Mouse (Mus musculus) heart, embryonic 11.5 days (tissue): ENCODE data around the gene Pigyl. TPM values are rescaled to one million over a fixed set of nuclear protein-coding genes. Genes with fewer than 3 reads are reported as not detected.

Experiments
- ATAC-seq: fragments of 200-750 bp; cut with Nextera tagmentation; replicated peaks from 2 replicates; pipeline ENCODE4 v1.8.0; 2017; ENCODE audit warnings: moderate library complexity; ENCODE audit not compliant: insufficient number of reproducible peaks, low FRiP score, low TSS enrichment
- H3K27ac ChIP-seq: fragments of 300-500 bp; sonication (generic); 2 replicates; pipeline ENCODE4 v1.5.1; 2014; ENCODE audit warnings: mild to moderate bottlenecking, low read depth, low read length
- H3K27me3 ChIP-seq: fragments of 300-500 bp; sonication (generic); 2 replicates; pipeline ENCODE4 v1.6.1; 2014; ENCODE audit warnings: mild to moderate bottlenecking, low read length, mixed read lengths; ENCODE audit not compliant: control insufficient read depth, insufficient read depth
- H3K36me3 ChIP-seq: fragments of 300-500 bp; sonication (generic); 2 replicates; pipeline ENCODE4 v1.6.1; 2014; ENCODE audit warnings: mild to moderate bottlenecking, low read length, moderate library complexity, mixed read lengths; ENCODE audit not compliant: control insufficient read depth, insufficient read depth
- H3K4me1 ChIP-seq: fragments of 300-500 bp; sonication (generic); 2 replicates; pipeline ENCODE4 v1.6.1; 2014; ENCODE audit warnings: low read length; ENCODE audit not compliant: control insufficient read depth, insufficient read depth
- H3K4me2 ChIP-seq: fragments of 300-500 bp; sonication (generic); 2 replicates; pipeline ENCODE4 v1.6.1; 2014; ENCODE audit warnings: mild to moderate bottlenecking, moderate library complexity
- H3K4me3 ChIP-seq: fragments of 300-500 bp; sonication (generic); 2 replicates; pipeline ENCODE4 v1.5.1; 2014; ENCODE audit warnings: low read depth, low read length
- H3K9ac ChIP-seq: fragments of 300-500 bp; sonication (generic); 2 replicates; pipeline ENCODE4 v1.6.1; 2014; ENCODE audit warnings: mild to moderate bottlenecking, low read depth, low read length, moderate library complexity
- H3K9me3 ChIP-seq: fragments of 300-500 bp; sonication (generic); replicated peaks from 2 replicates; pipeline ENCODE4 v1.6.1; 2016; ENCODE audit warnings: low read length; ENCODE audit not compliant: control insufficient read depth
- WGBS: fragments of 180-500 bp; shearing (Covaris S2); extraction: QIAGEN DNeasy Blood & Tissue Kit; methylation state at CpG from one replicate; pipeline ENCODE4 v1.1.7; 2014; ENCODE audit not compliant: insufficient replicate concordance; 5-methylcytosine and 5-hydroxymethylcytosine counted together
- polyA plus RNA-seq: library from polyadenylated mRNA; unstranded; fragments of >200 nt; fragmentation: Nextera tagmentation; extraction: Ambion mirVana; gene quantifications from 2 replicates; pipeline ENCODE4 v1.2.1, GENCODE M21; 2014

Pigyl gene
- polyA plus RNA-seq, 1 experiment from 2014 or later, result 47.8 TPM

DNA sequence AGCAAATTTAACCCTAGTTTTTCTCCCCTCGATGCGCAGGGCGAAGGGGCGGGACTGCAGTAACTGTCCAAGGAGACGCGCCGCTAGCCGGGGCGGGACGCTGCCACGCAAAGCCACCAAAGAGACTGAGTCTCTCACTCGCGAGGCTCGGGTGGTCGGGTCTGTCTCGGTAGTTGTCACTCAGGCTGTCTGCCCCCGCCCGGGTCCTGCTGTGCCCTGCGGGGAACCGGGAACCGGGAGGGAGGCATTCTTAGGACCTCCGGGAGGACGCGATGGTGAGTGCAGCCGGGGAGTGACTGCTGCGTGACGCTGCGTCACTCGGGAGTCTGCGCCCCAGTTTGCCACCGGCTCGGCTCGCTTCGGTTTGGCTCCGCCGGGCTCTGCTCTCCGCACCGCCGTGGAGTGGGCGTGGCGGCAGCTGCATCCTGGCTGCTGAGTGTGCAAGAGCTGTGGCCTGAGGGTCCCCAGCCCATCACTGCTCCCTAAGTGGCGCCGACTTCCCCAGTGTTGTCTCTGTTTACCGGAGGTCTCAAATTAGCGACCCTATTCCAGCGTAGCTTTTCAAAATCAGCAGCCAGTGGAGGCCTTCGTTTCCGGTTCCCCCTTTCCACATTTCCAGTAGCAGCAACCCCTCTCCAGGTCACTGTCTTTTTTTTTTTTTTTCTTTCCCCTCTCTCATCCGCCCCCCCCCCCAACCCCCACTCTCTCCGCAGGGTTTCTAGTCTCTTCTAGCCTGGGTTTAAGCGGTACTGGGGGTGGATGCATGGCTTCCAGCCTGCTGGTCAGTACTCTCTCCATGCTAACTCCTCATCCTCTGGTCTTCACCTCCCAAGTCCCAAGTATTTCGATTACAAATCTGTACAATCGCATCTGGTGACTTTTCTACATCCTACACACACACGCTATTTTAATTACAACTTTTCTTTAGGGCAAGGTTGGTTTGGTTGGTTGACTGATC, 8.3 kb downstream of the Pigyl start:
- Histone ChIP-seq H3K4me2 (peak overlapping the region; percentile 100), H3K9me3 (peaks cover 6% of the 10 kb centered on the region), H3K4me1 (no peaks in the 10 kb centered on the region; the same call in 1 of the 2 replicates), H3K4me3 (peak overlapping the region; percentile 69), H3K36me3 (no peaks in the 10 kb centered on the region), H3K9ac (peak overlapping the region; percentile 72), H3K27ac (no peak overlapping the region), H3K27me3 (peaks cover 4% of the 10 kb centered on the region; the same call in 1 of the 2 replicates)
- ATAC-seq, result peak; percentile 35; the same call in 1 of the 2 replicates
- WGBS, result 2% methylated on average over 53 of the region's 54 CpGs

- WGBS, result 48% methylated on average over 6 of the region's 6 CpGs
- H3K9me3 ChIP-seq, result peaks cover 6% of the 10 kb centered on the region
- no peak overlapping the region for H3K27ac ChIP-seq
- H3K4me2 ChIP-seq, result no peak overlapping the region
- H3K9ac ChIP-seq, result no peak overlapping the region
- no peaks in the 10 kb centered on the region; the same call in 1 of the 2 replicates for H3K4me1 ChIP-seq
- no peak overlapping the region for H3K4me3 ChIP-seq
- H3K27me3 ChIP-seq, result peaks cover 4% of the 10 kb centered on the region; the same call in 1 of the 2 replicates
- ATAC-seq, result no peak
- no peaks in the 10 kb centered on the region for H3K36me3 ChIP-seq
Measured at GRCm38 (mm10) chr9:22165964-22166363, 9.3 kb downstream of the Pigyl start.

DNA sequence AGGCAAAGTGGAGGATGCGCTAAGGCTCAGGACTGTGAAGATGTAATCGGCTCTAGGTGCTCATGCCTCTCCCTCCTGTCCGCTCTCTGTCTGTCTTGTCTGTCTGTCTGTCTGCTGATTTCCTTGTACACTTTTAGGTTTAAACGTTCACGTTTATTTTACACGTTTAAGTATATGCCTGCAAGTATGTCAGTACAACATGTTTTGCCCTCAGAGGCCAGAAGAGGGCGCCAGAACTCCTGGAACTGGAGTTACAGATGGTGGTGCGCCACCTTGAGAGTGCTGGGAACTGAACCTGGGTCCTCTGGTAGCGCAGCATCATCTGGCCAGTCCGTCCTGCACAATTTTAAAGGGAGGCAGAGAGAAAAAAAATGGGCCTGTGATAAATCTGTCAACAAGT, 10.0 kb downstream of the Pigyl start:
- Histone ChIP-seq H3K9me3 (peaks cover 6% of the 10 kb centered on the region), H3K27ac (no peak overlapping the region), H3K4me3 (no peak overlapping the region), H3K4me2 (no peak overlapping the region), H3K9ac (no peak overlapping the region), H3K4me1 (no peaks in the 10 kb centered on the region; the same call in 1 of the 2 replicates), H3K27me3 (peaks cover 4% of the 10 kb centered on the region; the same call in 1 of the 2 replicates), H3K36me3 (no peaks in the 10 kb centered on the region)
- no peak for ATAC-seq
- 82% methylated on average over 10 of the region's 10 CpGs for WGBS

DNA sequence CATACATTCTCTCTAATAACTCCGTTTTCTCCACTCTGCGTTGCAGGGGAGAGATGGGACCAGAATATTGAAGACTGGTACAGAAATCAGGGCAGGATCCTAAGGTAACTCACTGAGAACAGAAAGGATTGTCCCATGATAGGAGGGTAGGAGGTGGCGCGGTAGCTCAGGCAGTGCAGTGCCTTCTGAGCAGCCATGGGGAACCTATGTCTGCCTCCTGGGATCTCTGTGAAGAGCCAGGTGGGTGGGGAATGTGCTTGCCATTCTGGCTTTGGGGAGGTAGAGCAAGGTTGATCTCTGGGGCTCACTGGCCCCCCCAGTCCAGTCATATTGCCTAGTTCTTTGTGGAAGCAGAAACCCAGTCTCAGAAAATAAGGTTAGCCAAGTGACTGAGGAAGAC, 11.1 kb downstream of the Pigyl start:
- no peaks in the 10 kb centered on the region for H3K36me3 ChIP-seq
- H3K9me3 ChIP-seq, result peaks cover 6% of the 10 kb centered on the region
- ATAC-seq, result no peak
- H3K27me3 ChIP-seq, result peaks cover 4% of the 10 kb centered on the region; the same call in 1 of the 2 replicates
- no peaks in the 10 kb centered on the region; the same call in 1 of the 2 replicates for H3K4me1 ChIP-seq
- H3K9ac ChIP-seq, result no peak overlapping the region
- 92% methylated on average over 4 of the region's 4 CpGs for WGBS
- H3K4me3 ChIP-seq, result no peak overlapping the region
- H3K27ac ChIP-seq, result no peak overlapping the region
- no peak overlapping the region for H3K4me2 ChIP-seq

- H3K27ac ChIP-seq, result no peak overlapping the region
- no peak overlapping the region for H3K4me3 ChIP-seq
- H3K4me2 ChIP-seq, result no peak overlapping the region
- H3K27me3 ChIP-seq, result no peaks in the 10 kb centered on the region; the same call in 1 of the 2 replicates
- no peak overlapping the region for H3K9ac ChIP-seq
- no peak for ATAC-seq
- no peaks in the 10 kb centered on the region; the same call in 1 of the 2 replicates for H3K4me1 ChIP-seq
- H3K36me3 ChIP-seq, result no peaks in the 10 kb centered on the region
- WGBS, result 90% methylated on average over 11 of the region's 11 CpGs
- peaks cover 6% of the 10 kb centered on the region for H3K9me3 ChIP-seq
Measured at GRCm38 (mm10) chr9:22169327-22169726, 12.7 kb downstream of the Pigyl start.

DNA sequence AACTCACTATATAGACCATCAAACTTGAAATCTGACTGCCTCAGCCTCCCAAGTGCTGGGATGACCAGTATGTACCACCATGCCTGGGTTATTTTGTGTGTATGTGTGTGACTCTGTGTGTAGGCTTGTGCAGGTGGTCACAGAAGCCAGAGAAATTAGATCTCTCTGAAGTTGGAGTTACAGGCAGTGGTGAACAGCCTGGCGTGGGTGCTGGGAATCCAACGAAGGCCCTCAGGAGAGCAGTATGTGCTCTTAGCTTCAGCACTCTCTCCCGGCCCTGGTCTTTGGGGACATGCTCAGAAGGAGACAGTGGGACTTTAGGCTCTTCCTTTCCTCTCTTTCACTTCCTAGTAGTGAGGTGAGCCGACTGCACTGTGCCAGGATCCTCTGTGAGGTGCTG, 15.7 kb downstream of the Pigyl start:
- no peaks in the 10 kb centered on the region for H3K36me3 ChIP-seq
- no peaks in the 10 kb centered on the region for H3K9me3 ChIP-seq
- H3K27ac ChIP-seq, result no peak overlapping the region
- H3K27me3 ChIP-seq, result no peaks in the 10 kb centered on the region
- no peak overlapping the region for H3K4me3 ChIP-seq
- H3K4me1 ChIP-seq, result no peaks in the 10 kb centered on the region
- H3K4me2 ChIP-seq, result no peak overlapping the region
- ATAC-seq, result no peak
- WGBS, result 79% methylated on average over 4 of the region's 4 CpGs
- no peak overlapping the region for H3K9ac ChIP-seq

GRCm38 (mm10) chr9:22188025-22188611, 31.5 kb downstream of the Pigyl start, which contains the start of gene Zfp872:
Zfp872 (plus strand) TSS chr9:22188090.
- Histone ChIP-seq H3K4me2 (peak within 1 kb of the TSS; percentile 80), H3K4me1 (no peaks in the 10 kb centered on the region), H3K27me3 (0 out of 2 replicates have a peak, but pooled peaks cover 3% of the 10 kb centered on the region), H3K9ac (peak within 1 kb of the TSS; percentile 17; the same call in 1 of the 2 replicates), H3K36me3 (no peaks in the 10 kb centered on the region), H3K4me3 (peak within 1 kb of the TSS; percentile 39), H3K27ac (no peak within 1 kb of the TSS), H3K9me3 (peaks cover 4% of the 10 kb centered on the region; the same call in 1 of the 2 replicates)
- 15% methylated on average over 38 of the region's 43 CpGs for WGBS
- peak; percentile 35; the same call in 1 of the 2 replicates for ATAC-seq

DNA sequence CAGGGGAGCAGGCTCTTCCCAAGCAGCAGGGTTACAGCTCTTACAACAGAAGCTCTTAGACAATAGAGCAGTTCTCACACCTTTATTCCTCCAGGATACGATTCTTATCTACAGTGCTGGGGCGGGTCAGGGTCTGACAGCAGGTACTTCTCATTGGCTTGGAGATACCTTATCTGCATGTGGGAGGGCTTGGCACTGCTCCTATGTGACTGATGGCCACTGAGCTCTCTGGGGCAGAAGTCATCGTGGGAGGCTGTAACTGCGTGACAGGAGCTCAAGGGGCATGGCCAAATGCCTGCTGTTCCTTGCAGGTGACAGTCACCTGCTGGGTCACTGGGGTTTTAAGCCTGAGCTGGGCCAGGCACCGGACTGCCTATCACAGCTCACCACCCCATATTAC, 39.8 kb downstream of the Pigyl start:
- ATAC-seq, result no peak
- H3K4me3 ChIP-seq, result no peak overlapping the region
- no peaks in the 10 kb centered on the region for H3K4me1 ChIP-seq
- H3K9ac ChIP-seq, result no peak overlapping the region
- H3K36me3 ChIP-seq, result no peaks in the 10 kb centered on the region
- H3K27ac ChIP-seq, result no peak overlapping the region
- peaks cover 24% of the 10 kb centered on the region for H3K9me3 ChIP-seq
- H3K27me3 ChIP-seq, result no peaks in the 10 kb centered on the region
- 28% methylated on average over 5 of the region's 5 CpGs for whole genome bisulfite sequencing
- no peak overlapping the region for H3K4me2 ChIP-seq
